Mouse (Mus musculus) hematopoietic stem cell, adult 5-6 weeks (primary cell): ENCODE data around the gene Cep41. TPM values are rescaled to one million over a fixed set of nuclear protein-coding genes. Genes with fewer than 3 reads are reported as not detected.

Source experiments
- ATAC-seq, 2 experiments: fragments of 125-278 bp in 1 of 2; replicated peaks in 1 of 2; 2 replicates each; pipeline ENCODE4 v1.8.0; 2016 to 2017; ENCODE audit warnings: inconsistent platforms in 2 of 2, mild to moderate bottlenecking in 2 of 2, moderate number of reproducible peaks in 2 of 2, low read depth in 1 of 2, moderate TSS enrichment in 1 of 2; ENCODE audit not compliant: low FRiP score in 2 of 2, poor library complexity in 2 of 2, severe bottlenecking in 2 of 2, insufficient read depth in 1 of 2, low TSS enrichment in 1 of 2
- total RNA-seq: library from RNA; stranded (forward); fragments of 172-1452, 232-1000 nt; gene quantifications from 2 replicates; pipeline ENCODE4 v1.2.3, GENCODE M21; 2017

Cep41 gene
- total RNA-seq = 11.1 and 16.6 TPM in 2 replicates

DNA sequence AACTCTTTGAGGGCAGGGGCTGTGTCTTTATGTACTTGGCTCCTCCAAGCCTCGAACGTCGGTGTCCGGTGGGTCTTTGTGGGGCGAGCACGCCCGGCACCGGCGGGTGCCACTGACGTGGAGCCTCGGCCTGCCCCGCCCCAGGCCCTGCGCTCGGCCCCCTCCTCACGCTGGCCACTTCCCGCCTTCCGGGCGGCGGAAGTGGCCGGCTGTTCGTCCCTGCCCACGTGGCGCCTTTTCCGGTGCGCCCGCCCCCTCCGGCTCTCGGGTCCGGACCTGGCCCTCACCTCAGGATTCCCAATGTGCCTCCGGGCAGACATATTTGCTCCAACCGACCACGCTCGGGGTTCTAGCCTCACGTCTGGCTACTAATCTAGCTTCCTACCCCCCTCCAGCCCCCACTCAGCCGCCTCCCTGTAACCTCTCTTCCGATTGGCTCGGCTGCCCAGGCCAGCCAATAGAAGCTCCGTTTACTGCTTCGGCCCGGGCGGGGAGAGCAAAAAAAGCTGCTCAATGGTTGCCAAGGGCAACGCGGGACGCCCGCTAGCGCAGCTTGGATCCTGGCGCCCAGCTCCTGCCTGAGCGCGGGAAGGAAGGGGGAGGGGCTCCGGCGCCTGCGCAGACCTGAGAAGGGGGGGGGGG lies at the start of gene Cep41:
Gene Cep41, minus strand, starts transcription at position 400 of the 642 bp plus-strand sequence.
- ATAC-seq = peak; percentile 93 to 95

- no peak; a peak in 1 of 4 replicates for ATAC-seq
Observed at GRCm38 (mm10) chr6:30739177-30739747, 45.7 kb upstream of the Cep41 start.

GRCm38 (mm10) chr6:30738464-30739006 lies 45.0 kb upstream of the Cep41 start:
- no peak for ATAC-seq

- no peak for ATAC-seq
Observed at GRCm38 (mm10) chr6:30737548-30738463, 44.3 kb upstream of the Cep41 start.

- ATAC-seq = peak; percentile 28 to 43; a peak in 1 of 4 replicates
Observed at GRCm38 (mm10) chr6:30736864-30737547, 43.5 kb upstream of the Cep41 start.

GRCm38 (mm10) chr6:30736372-30736762 lies 42.8 kb upstream of the Cep41 start:
- no peak for ATAC-seq

DNA sequence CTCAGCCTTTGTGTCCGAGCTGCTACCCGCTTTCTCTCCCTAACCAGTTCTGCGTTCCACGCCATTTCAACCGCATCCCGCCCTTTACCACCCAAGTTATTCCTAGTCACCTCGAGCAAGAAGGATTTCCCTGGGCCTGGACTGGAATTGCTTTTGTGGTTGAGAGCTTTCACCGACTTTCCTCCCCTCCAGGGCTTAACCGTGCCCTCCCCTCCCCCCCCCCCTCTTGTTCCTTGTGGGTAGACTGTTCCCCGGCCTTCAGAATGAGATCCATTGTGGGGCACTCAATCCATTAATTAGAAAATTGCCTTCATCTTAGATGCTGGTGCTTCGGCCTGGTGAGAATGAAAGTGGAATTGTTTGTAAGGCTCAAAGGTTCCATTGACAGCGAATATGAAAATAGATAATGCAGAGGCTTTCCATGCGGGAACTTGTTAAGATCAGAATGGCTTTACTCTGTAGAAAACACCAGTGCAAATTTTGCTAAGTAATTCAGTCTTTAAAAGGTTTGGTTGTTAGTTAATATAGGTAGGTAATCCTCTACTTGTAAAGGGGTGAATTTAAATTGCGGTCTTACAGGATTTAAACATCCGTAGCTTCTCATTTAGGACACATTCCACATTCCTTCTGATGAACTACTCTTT lies 42.3 kb upstream of the Cep41 start:
- ATAC-seq = no peak

DNA sequence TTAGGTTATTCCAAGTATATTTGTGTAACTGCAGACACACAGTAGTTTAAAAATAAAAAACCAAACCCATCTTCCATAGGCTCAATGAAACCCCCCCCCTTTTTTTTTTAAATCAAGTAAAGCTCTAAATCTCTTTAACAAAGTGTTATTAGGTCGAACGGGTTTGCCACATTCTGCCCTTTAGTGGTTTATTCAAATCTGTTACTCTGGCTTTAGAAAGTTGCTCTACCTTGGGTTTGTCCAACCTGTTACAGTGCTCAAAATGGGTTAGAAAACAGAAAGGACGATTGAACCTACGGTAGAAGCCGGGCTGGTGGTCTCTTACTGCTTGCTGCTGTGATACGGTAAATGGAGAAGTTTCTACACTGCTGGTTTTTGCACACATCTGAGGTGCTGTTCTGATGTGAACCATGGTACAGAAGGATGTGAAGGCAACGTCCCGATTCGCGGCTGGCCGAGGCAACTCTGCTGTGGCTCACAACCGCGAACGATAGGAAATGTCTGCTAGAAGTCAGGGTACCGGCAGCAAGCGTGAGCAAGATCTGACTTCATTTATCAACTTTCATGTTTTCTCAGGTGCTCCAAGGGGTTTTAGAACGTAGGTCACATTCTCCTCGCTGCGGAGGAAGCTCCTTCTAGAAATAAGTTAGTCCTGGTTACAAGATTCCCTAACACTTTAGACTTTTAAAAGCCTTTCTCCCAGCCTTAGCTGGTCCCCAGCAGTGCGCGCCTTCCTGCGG lies 41.6 kb upstream of the Cep41 start:
- ATAC-seq = no peak

DNA sequence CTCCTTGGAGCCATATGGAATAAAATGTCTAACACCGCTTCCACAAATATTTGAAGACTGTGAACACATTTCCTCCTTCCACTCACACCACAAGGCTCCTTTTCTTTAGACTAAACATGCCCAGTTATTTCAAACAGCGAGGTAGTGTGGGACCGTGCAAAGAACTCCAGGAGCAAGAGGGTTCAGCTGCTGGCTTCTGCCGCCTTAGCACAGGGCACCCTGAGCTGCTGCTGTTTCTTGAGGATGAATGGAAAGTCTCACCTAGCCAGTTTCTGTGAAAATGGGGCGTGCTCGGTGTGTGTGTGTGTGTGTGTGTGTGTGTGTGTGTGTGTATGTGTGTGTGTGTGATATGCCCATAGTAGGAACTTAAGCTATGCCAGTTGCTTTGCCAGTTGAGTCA lies 40.9 kb upstream of the Cep41 start:
- no peak for ATAC-seq

- no peak for ATAC-seq
Observed at GRCm38 (mm10) chr6:30732571-30733130, 39.1 kb upstream of the Cep41 start.

DNA sequence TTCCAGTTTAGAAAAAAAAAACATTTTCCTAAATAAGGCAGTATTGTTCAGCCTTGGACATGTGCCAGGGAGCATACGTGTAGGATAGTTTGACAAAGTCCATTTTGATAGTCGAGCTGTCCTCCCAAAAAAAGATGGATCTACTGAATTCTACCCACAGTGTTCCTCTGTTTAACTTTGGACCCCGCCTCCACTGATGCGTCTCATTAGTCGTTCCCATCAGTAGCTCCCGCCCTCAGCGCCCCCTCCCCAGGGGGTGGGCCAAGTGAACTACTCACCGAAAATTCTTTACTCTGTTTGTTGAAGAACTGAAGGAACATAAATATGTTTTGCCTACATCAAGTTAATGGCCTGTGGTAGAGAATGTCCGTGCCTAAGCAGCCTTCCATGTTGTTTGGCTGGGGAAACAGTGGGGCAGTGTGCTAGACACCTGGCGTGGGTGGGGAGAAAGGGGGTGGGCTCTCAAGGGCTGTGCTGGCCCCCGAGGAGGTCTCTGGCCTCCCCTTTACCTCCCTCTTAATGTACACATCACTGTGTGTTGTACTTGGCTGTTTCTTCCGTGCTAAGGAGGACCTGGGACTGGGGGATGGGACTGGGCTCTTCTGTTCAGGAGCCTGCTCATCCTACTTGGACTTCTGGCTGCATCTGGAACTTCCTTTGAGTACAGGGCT lies 36.9 kb upstream of the Cep41 start:
- no peak for ATAC-seq

DNA sequence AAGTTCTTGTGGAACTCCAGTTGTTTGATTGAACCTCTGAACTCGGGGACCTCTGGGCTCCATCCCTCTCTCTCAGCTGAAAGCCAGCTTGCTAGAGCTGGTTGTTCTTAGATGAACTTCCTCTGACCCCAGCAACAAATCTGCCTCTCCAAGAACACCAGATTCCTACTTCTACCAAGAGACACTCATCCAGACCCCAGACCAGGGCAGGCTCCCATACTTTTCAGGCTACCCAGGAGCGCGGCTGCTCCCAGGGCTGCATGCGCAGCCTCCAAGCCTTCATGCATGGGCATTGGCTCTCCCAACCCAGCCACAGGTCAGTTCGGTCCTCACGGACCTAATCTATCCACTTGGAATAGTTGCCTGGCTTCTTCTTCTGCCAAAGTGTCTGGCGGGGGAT lies 29.8 kb upstream of the Cep41 start, which contains the start of gene Mest:
Gene Mest, plus strand, starts transcription at position 217 of the 400 bp plus-strand sequence.
- ATAC-seq = no peak

GRCm38 (mm10) chr6:30722385-30723164 lies 29.0 kb upstream of the Cep41 start:
- ATAC-seq = no peak

DNA sequence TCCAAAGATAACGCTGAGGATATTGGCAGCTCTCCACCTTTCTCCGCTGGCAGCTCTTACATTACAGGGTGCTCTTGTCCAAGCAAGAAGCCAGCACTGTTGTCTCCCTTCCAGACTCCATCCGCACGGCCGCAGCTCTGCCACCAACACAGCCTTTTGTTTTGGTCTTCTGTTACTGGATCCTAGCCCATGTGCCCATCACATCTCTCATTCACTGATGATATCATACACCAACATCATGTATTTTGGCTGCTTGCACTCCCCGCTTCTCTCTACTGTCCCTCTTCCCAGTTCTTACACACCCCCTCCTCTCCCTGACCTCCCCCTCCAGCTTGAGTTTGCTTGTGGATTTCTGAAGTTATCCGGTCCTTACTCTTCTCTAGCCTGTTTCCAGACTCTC lies 23.2 kb upstream of the Cep41 start:
- no peak for ATAC-seq

DNA sequence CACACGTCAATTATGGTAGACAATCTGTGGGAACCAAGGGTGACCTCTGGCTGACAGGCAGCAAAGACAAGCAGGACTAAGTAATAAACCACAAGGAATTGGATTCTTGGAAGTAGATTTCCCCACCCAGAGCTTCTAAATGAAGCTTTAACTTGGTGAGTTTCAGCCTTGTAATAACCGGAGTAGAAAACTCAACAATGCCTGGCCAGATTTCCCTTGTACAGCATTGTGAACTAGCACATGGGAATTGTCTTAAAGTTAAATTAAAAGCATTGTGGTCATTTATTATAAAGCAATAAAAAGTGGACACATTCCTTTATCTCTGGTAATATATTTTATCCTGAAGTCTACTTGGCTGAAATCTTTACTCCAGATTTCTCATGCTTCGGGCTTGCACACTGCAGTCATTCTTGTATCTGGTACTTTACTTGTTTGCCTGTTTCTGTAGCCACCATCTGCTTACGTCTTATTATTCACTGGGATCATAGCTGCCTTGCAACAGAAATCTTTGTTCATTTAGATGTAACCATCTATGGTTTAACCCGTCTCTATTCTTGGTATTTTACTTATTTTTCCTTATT lies 21.4 kb upstream of the Cep41 start:
- ATAC-seq = no peak
